Comparison of ENCODE assay signal across 29 mouse cellular contexts in the genomic region with DNA sequence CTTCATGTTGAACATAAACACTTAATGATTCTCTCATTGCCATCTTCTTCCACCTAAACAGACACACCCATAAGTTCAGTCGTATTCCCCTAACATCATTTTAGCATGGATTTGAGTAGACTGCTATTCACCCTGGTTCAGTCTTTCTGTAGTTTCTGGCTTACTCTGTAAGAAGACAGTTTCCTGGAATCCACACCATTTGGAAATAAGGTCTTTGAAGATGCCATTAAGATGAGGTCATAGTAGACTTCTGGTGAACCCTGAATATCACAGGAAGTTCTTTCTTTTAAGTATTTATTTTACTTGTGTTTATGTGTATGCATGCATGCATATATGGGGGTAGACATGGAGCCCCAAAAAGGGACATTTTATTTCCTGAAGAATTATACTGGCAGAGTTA.
DNase-seq lines count a peak whose midpoint lies in the region; ATAC-seq and TF ChIP-seq lines count a peak whose summit lies in the region.
"Had no signal": no experiment of that assay in that cellular context is flagged by ENCODE, and none has a peak within 500 bp of the region (broad histone marks: within the 10 kb centered on the region; RNA-seq: fewer than 3 reads in every experiment).

No protein-coding gene starts in this region.

- no peak overlapping the region for H3K9ac ChIP-seq in kidney, postnatal 0 days (ENCODE audit: low read depth, low read length)
- H3K9ac ChIP-seq in stomach, embryonic 16.5 days (ENCODE audit: low read length) = no peak overlapping the region
- H3K9ac ChIP-seq: forebrain, embryonic 13.5 days; limb, embryonic 13.5 days; liver, embryonic 13.5 days; midbrain, embryonic 13.5 days had no signal

- H3K27ac ChIP-seq in kidney, postnatal 0 days = no peak overlapping the region
- peak overlapping the region; percentile 90 for H3K27ac ChIP-seq in brown adipose tissue, adult 24 weeks (replicated peaks; ENCODE audit: low read depth, low read length)
- peak overlapping the region; percentile 42; the same call in 1 of the 2 replicates for H3K27ac ChIP-seq in stomach, embryonic 16.5 days (ENCODE audit: low read length)
- H3K27ac ChIP-seq in gastrocnemius, adult 2 months = no peak overlapping the region
- H3K27ac ChIP-seq: forebrain, embryonic 13.5 days; left cerebral cortex, adult 2 months; limb, embryonic 13.5 days; liver, embryonic 13.5 days; macrophage; midbrain, embryonic 13.5 days had no signal

- no peak overlapping the region for H3K4me3 ChIP-seq in kidney, postnatal 0 days (replicated peaks; ENCODE audit: low read depth, low read length)
- no peak overlapping the region for H3K4me3 ChIP-seq in brown adipose tissue, adult 24 weeks (ENCODE audit: insufficient read depth, low read depth, low read length)
- no peak overlapping the region for H3K4me3 ChIP-seq in stomach, embryonic 16.5 days (replicated peaks; ENCODE audit: low read length)
- no peak overlapping the region for H3K4me3 ChIP-seq in gastrocnemius, adult 2 months
- H3K4me3 ChIP-seq: forebrain, embryonic 13.5 days; left cerebral cortex, adult 2 months; limb, embryonic 13.5 days; liver, embryonic 13.5 days; midbrain, embryonic 13.5 days had no signal

- intact Hi-C loops in gastrocnemius, adult 2 months (cut with DNase I) = no loop called here

- no peak overlapping the region for H3K4me2 ChIP-seq in kidney, postnatal 0 days (ENCODE audit: low read length)
- H3K4me2 ChIP-seq in stomach, embryonic 16.5 days (ENCODE audit: low read depth, low read length) = no peak overlapping the region
- H3K4me2 ChIP-seq: forebrain, embryonic 13.5 days; heart, embryonic 11.5 days; limb, embryonic 13.5 days; liver, embryonic 13.5 days; midbrain, embryonic 13.5 days had no signal

- 0 out of 2 replicates have a peak, but pooled peaks cover 4% of the 10 kb centered on the region for H3K4me1 ChIP-seq in kidney, postnatal 0 days (replicated peaks; ENCODE audit: insufficient read depth, low read length)
- H3K4me1 ChIP-seq in brown adipose tissue, adult 24 weeks (ENCODE audit: control insufficient read depth, insufficient read depth, insufficient read length, low read length) = peaks cover 13% of the 10 kb centered on the region; the same call in 1 of the 2 replicates
- H3K4me1 ChIP-seq in stomach, embryonic 16.5 days (ENCODE audit: control insufficient read depth, insufficient read depth, low read length) = 0 out of 2 replicates have a peak, but pooled peaks cover 3% of the 10 kb centered on the region
- H3K4me1 ChIP-seq: forebrain, embryonic 13.5 days; limb, embryonic 13.5 days; liver, embryonic 13.5 days had no signal

- WGBS in kidney, postnatal 0 days = 65% methylated on average over 1 of the region's 1 CpGs
- 62% methylated on average over 1 of the region's 1 CpGs for WGBS in stomach, embryonic 16.5 days

- no peaks in the 10 kb centered on the region for H3K9me3 ChIP-seq in kidney, postnatal 0 days (replicated peaks; ENCODE audit: low read length)
- H3K9me3 ChIP-seq in stomach, embryonic 16.5 days (replicated peaks; ENCODE audit: control insufficient read depth, low read length) = no peaks in the 10 kb centered on the region
- H3K9me3 ChIP-seq: forebrain, embryonic 13.5 days; limb, embryonic 13.5 days; liver, embryonic 13.5 days; midbrain, embryonic 13.5 days had no signal

- no peak for ATAC-seq in kidney, postnatal 0 days (replicated peaks; ENCODE audit: low FRiP score, low read depth)
- no peak for ATAC-seq in stomach, embryonic 16.5 days (ENCODE audit: insufficient read depth, low FRiP score)
- ATAC-seq: activated CD4-positive, CD25-positive, alpha-beta regulatory T cell, adult 4 months; CD4-positive, CD25-positive, alpha-beta regulatory T cell, adult 4 months; forebrain, embryonic 13.5 days; hindbrain, embryonic 16.5 days; midbrain, embryonic 13.5 days had no signal

- DNase-seq in kidney, postnatal 0 days (ENCODE audit: low spot score) = peak; percentile 40
- DNase-seq in kidney, adult 11 months = no peak
- peak; percentile 36 for DNase-seq in Muller cell, postnatal 12 days (ENCODE audit: inconsistent ontology term)
- DNase-seq in ovary, postnatal 36 days (ENCODE audit: low spot score) = no peak
- no peak for DNase-seq in gastrocnemius, adult 2 months
- DNase-seq: adrenal gland, adult 8-10 months; cerebellum, adult 8-10 months; cerebellum, postnatal 25 days; gastrocnemius, postnatal 14 days; heart, postnatal 14 days; kidney, postnatal 25 days; liver, embryonic 13.5 days; lung, adult 18-20 months; retina, postnatal 1 day; right cerebral cortex, postnatal 25 days; spleen, adult 18-20 months; thymus, adult 2 months; thymus, postnatal 4 days had no signal

- H3K36me3 ChIP-seq in kidney, postnatal 0 days (ENCODE audit: insufficient read depth, low read length) = no peaks in the 10 kb centered on the region
- no peaks in the 10 kb centered on the region for H3K36me3 ChIP-seq in stomach, embryonic 16.5 days (ENCODE audit: control insufficient read depth, insufficient read depth, low read length)
- H3K36me3 ChIP-seq: limb, embryonic 13.5 days; liver, embryonic 13.5 days; midbrain, embryonic 13.5 days had no signal

- H3K27me3 ChIP-seq in kidney, postnatal 0 days (ENCODE audit: insufficient read depth, low read length) = no peaks in the 10 kb centered on the region
- no peaks in the 10 kb centered on the region for H3K27me3 ChIP-seq in stomach, embryonic 16.5 days (ENCODE audit: control insufficient read depth, insufficient read depth, low read length)
- H3K27me3 ChIP-seq: forebrain, embryonic 13.5 days; limb, embryonic 13.5 days; liver, embryonic 13.5 days; midbrain, embryonic 13.5 days had no signal

- no peak for TF ChIP-seq CTCF in kidney, postnatal 0 days (IDR thresholded peaks at IDR 0.05; ENCODE audit: low read depth)
- no peak for TF ChIP-seq CTCF in gastrocnemius, adult 2 months (IDR thresholded peaks at IDR 0.05)

Comparison
In these comparisons a context has a peak if more than half of its experiments do, and no peak if none do; other contexts are left out.
1. DNase-seq: peak in kidney, postnatal 0 days (single experiment) and Muller cell, postnatal 12 days (single experiment); none in kidney, adult 11 months (single experiment), ovary, postnatal 36 days (single experiment) and gastrocnemius, adult 2 months (single experiment).
2. H3K27ac ChIP-seq: peak in brown adipose tissue, adult 24 weeks (single experiment) and stomach, embryonic 16.5 days (single experiment); none in kidney, postnatal 0 days (single experiment) and gastrocnemius, adult 2 months (single experiment).